Mouse (Mus musculus): ENCODE results near the gene Dync1i2. TPM values are rescaled to one million over a fixed set of nuclear protein-coding genes. Genes with fewer than 3 reads are reported as not detected.
A peak's percentile ranks its signal among the peaks of the same experiment; 100 is the strongest.

Dync1i2 gene
- total RNA-seq (2014; rRNA removed; ENCODE audit: low replicate concordance) (48.5 and 53.7 TPM in 2 replicates), polyA plus RNA-seq (2015; fragmentation: Nextera tagmentation; extraction: Ambion mirVana) (55.6 and 57.4 TPM in 2 replicates)

DNA sequence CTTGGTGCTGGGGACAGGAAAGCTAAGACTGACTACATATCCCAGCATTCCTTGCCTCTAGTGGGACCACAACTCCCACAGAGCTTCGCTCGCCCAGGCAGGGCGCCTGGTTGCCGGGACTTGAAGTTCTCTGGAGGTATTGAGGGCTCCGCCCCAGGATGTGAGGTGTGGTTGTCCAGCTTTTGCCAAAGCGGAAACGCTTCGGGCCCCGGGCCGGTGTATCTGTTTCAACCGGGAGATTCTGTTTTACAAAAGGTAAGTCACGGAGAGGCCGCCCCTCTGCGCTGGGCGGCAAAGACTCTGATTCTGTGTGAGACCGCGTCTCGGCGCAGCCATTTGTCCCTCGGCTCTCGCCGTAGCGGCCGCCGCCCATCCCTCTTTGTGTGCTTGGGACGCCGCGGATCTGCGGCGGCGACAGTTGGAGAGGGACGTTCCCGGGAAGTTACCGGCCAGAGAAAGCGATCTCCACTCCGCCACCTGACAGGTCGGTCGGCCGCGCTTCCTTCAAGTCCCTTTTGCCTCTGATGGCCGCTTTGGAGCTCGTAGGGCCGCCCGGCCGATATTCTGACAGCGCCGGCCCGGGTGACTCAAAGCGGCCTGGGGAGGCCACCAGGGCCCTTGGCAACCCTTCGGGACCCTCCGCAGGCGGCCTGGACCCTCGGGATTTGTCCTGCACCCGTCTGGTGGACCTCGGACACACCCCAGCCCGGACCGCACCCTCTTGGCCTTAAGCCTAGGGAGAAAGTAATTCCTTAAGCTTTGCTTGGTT is at the start of gene Dync1i2:
TSS of gene Dync1i2 (plus strand) at position 116 of the 769 bp plus-strand sequence.
- no peaks in the 10 kb centered on the region for H3K9me3 ChIP-seq (replicated peaks; ENCODE audit: control insufficient read depth, low read length)
- H3K9ac ChIP-seq (replicated peaks; ENCODE audit: low read depth, low read length), result peak within 1 kb of the TSS; percentile 89
- peak; percentile 84; the same call in 1 of the 2 replicates for TF ChIP-seq EP300 (IDR thresholded peaks at IDR 0.05; ENCODE audit: low read depth)
- no peak for TF ChIP-seq CTCF (IDR thresholded peaks at IDR 0.05; ENCODE audit: low read depth)
- peak within 1 kb of the TSS; percentile 64 for H3K4me2 ChIP-seq (ENCODE audit: low read depth, low read length)
- ATAC-seq (ENCODE audit: insufficient read depth, low read depth), result peak; percentile 100
- WGBS, result under 1% methylated on average over 57 of the region's 57 CpGs
- H3K36me3 ChIP-seq (replicated peaks; ENCODE audit: control insufficient read depth, insufficient read depth, low read length), result peaks cover 6% of the 10 kb centered on the region; the same call in 1 of the 2 replicates
- peaks cover 10% of the 10 kb centered on the region for H3K4me1 ChIP-seq (ENCODE audit: control insufficient read depth, insufficient read depth)
- DNase-seq (ENCODE audit: low spot score), result peak; percentile 97
- no peaks in the 10 kb centered on the region for H3K27me3 ChIP-seq (ENCODE audit: control insufficient read depth, insufficient read depth, low read length)
- H3K27ac ChIP-seq (ENCODE audit: low read depth), result peak within 1 kb of the TSS; percentile 73
- peak within 1 kb of the TSS; percentile 90 for H3K4me3 ChIP-seq (ENCODE audit: low read depth, low read length)

DNA sequence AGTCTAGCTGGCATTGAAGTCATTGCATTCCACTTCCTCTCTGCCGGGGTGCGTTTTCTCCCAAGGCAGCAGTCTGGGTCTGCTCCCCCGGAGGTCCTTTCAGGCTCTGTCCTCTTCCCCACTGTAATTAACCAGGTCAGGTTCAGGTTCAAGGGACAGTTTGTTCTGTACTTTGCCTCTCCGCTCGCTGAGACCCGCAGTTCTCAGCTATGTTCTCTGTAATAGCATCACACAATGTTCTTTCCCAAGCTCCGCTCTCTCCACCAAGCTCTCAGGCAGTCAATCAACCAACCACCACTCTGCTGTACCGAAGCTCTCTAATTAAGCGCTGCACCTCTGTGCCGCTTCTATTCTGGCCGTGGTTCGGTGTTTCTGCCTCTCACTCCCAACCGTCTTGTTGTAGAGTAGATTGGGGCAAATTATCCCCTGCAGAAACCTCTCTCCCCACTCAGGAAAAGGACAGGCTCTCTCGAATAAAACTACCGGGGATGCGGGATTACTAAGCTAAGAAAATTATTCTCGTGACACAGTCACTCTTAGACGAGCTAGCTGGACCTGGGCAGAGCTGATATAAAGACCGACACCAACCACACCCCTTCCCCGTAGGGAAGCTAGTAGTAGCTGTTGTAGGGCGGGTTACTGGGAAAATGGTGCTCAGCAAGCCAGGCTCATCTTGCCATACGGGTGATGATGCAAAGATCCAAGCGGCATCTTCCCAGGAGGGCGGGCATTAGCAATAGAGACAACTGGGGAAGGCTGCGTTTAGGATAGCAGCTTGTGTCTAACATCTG is 48.5 kb upstream of the Dync1i2 start:
- Histone ChIP-seq H3K4me1 (ENCODE audit: control insufficient read depth, insufficient read depth) (no peaks in the 10 kb centered on the region), H3K36me3 (replicated peaks; ENCODE audit: control insufficient read depth, insufficient read depth, low read length) (no peaks in the 10 kb centered on the region), H3K27ac (ENCODE audit: low read depth) (no peak overlapping the region), H3K9me3 (replicated peaks; ENCODE audit: control insufficient read depth, low read length) (no peaks in the 10 kb centered on the region), H3K27me3 (ENCODE audit: control insufficient read depth, insufficient read depth, low read length) (no peaks in the 10 kb centered on the region), H3K4me2 (ENCODE audit: low read depth, low read length) (no peak overlapping the region), H3K9ac (replicated peaks; ENCODE audit: low read depth, low read length) (no peak overlapping the region), H3K4me3 (ENCODE audit: low read depth, low read length) (no peak overlapping the region)
- WGBS, result 81% methylated on average over 25 of the region's 25 CpGs
- DNase-seq (ENCODE audit: low spot score) (no peak), ATAC-seq (ENCODE audit: insufficient read depth, low read depth) (no peak)
- TF ChIP-seq EP300 (IDR thresholded peaks at IDR 0.05; ENCODE audit: low read depth) (no peak), CTCF (IDR thresholded peaks at IDR 0.05; ENCODE audit: low read depth) (no peak)

GRCm38 (mm10) chr2:71167211-71167610 is 44.3 kb upstream of the Dync1i2 start:
- Histone ChIP-seq H3K27me3 (ENCODE audit: control insufficient read depth, insufficient read depth, low read length) (no peaks in the 10 kb centered on the region), H3K9me3 (replicated peaks; ENCODE audit: control insufficient read depth, low read length) (no peaks in the 10 kb centered on the region), H3K9ac (replicated peaks; ENCODE audit: low read depth, low read length) (no peak overlapping the region), H3K4me2 (ENCODE audit: low read depth, low read length) (no peak overlapping the region), H3K36me3 (replicated peaks; ENCODE audit: control insufficient read depth, insufficient read depth, low read length) (no peaks in the 10 kb centered on the region), H3K4me1 (ENCODE audit: control insufficient read depth, insufficient read depth) (no peaks in the 10 kb centered on the region), H3K4me3 (ENCODE audit: low read depth, low read length) (no peak overlapping the region), H3K27ac (ENCODE audit: low read depth) (no peak overlapping the region)
- no peak for ATAC-seq (ENCODE audit: insufficient read depth, low read depth)
- DNase-seq (ENCODE audit: low spot score), result no peak
- TF ChIP-seq CTCF (IDR thresholded peaks at IDR 0.05; ENCODE audit: low read depth) (no peak), EP300 (IDR thresholded peaks at IDR 0.05; ENCODE audit: low read depth) (no peak)
- 69% methylated on average over 4 of the region's 4 CpGs for WGBS

GRCm38 (mm10) chr2:71168461-71169021 is 43.0 kb upstream of the Dync1i2 start:
- ATAC-seq (ENCODE audit: insufficient read depth, low read depth), result no peak
- 52% methylated on average over 10 of the region's 10 CpGs for WGBS
- TF ChIP-seq CTCF (IDR thresholded peaks at IDR 0.05; ENCODE audit: low read depth) (no peak), EP300 (IDR thresholded peaks at IDR 0.05; ENCODE audit: low read depth) (no peak)
- no peaks in the 10 kb centered on the region for H3K27me3 ChIP-seq (ENCODE audit: control insufficient read depth, insufficient read depth, low read length)
- DNase-seq (ENCODE audit: low spot score), result no peak
- H3K9ac ChIP-seq (replicated peaks; ENCODE audit: low read depth, low read length), result no peak overlapping the region
- H3K4me2 ChIP-seq (ENCODE audit: low read depth, low read length), result no peak overlapping the region
- H3K4me3 ChIP-seq (ENCODE audit: low read depth, low read length), result no peak overlapping the region
- no peaks in the 10 kb centered on the region for H3K9me3 ChIP-seq (replicated peaks; ENCODE audit: control insufficient read depth, low read length)
- no peaks in the 10 kb centered on the region for H3K4me1 ChIP-seq (ENCODE audit: control insufficient read depth, insufficient read depth)
- H3K27ac ChIP-seq (ENCODE audit: low read depth), result no peak overlapping the region
- no peaks in the 10 kb centered on the region for H3K36me3 ChIP-seq (replicated peaks; ENCODE audit: control insufficient read depth, insufficient read depth, low read length)

DNA sequence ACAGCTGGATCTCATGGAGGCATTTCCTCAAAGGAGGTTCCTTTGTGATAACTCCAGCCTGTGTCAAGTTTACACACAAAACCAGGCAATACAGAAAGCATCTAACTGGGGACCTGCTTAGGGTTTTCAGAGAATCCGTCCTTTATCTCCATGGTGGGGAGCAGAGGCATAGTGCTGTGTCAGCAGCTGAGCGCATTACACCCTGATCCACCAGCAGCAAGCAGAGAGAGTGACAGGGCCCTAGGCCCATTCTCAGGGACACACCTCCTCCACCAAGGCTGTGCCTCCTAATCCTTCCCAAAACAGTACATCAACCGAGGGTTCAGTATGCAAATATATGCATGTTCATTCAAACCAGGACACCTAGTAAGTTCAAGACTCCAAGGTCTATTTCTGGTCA is 38.5 kb upstream of the Dync1i2 start:
- no peak overlapping the region for H3K4me3 ChIP-seq (ENCODE audit: low read depth, low read length)
- H3K4me1 ChIP-seq (ENCODE audit: control insufficient read depth, insufficient read depth), result no peaks in the 10 kb centered on the region
- DNase-seq (ENCODE audit: low spot score), result no peak
- H3K27me3 ChIP-seq (ENCODE audit: control insufficient read depth, insufficient read depth, low read length), result no peaks in the 10 kb centered on the region
- H3K9ac ChIP-seq (replicated peaks; ENCODE audit: low read depth, low read length), result no peak overlapping the region
- 58% methylated on average over 3 of the region's 3 CpGs for WGBS
- H3K27ac ChIP-seq (ENCODE audit: low read depth), result no peak overlapping the region
- H3K36me3 ChIP-seq (replicated peaks; ENCODE audit: control insufficient read depth, insufficient read depth, low read length), result no peaks in the 10 kb centered on the region
- no peak overlapping the region for H3K4me2 ChIP-seq (ENCODE audit: low read depth, low read length)
- TF ChIP-seq EP300 (IDR thresholded peaks at IDR 0.05; ENCODE audit: low read depth) (no peak), CTCF (IDR thresholded peaks at IDR 0.05; ENCODE audit: low read depth) (no peak)
- no peaks in the 10 kb centered on the region for H3K9me3 ChIP-seq (replicated peaks; ENCODE audit: control insufficient read depth, low read length)
- ATAC-seq (ENCODE audit: insufficient read depth, low read depth), result no peak
